Mouse (Mus musculus): Measurements from ENCODE around the gene Ccnj.

Gene Ccnj

GRCm38 (mm10) chr19:40830703-40831415 is at the start of gene Ccnj:
Ccnj (plus strand) TSS chr19:40831279.
- peak; percentile 60 for DNase-seq (ENCODE audit: low spot score)

- DNase-seq (ENCODE audit: low spot score) = no peak
Measured at GRCm38 (mm10) chr19:40788004-40788714, 42.9 kb upstream of the Ccnj start.

- DNase-seq (ENCODE audit: low spot score) = no peak
Measured at GRCm38 (mm10) chr19:40788715-40789084, 42.4 kb upstream of the Ccnj start.

- no peak for DNase-seq (ENCODE audit: low spot score)
Measured at GRCm38 (mm10) chr19:40805176-40805737, 25.8 kb upstream of the Ccnj start.

- DNase-seq (ENCODE audit: low spot score) = no peak
Measured at GRCm38 (mm10) chr19:40809858-40810257, 21.2 kb upstream of the Ccnj start.

- DNase-seq (ENCODE audit: low spot score) = no peak
Measured at GRCm38 (mm10) chr19:40811840-40812239, 19.2 kb upstream of the Ccnj start.

- no peak for DNase-seq (ENCODE audit: low spot score)
Measured at GRCm38 (mm10) chr19:40812778-40813177, 18.3 kb upstream of the Ccnj start.

- DNase-seq (ENCODE audit: low spot score) = no peak
Measured at GRCm38 (mm10) chr19:40813385-40813784, 17.7 kb upstream of the Ccnj start.

- no peak for DNase-seq (ENCODE audit: low spot score)
Measured at GRCm38 (mm10) chr19:40815645-40816183, 15.4 kb upstream of the Ccnj start.

- no peak for DNase-seq (ENCODE audit: low spot score)
Measured at GRCm38 (mm10) chr19:40817901-40818532, 13.1 kb upstream of the Ccnj start.

GRCm38 (mm10) chr19:40818764-40819163 is 12.3 kb upstream of the Ccnj start:
- no peak for DNase-seq (ENCODE audit: low spot score)

- DNase-seq (ENCODE audit: low spot score) = no peak
Measured at GRCm38 (mm10) chr19:40821306-40821825, 9.7 kb upstream of the Ccnj start.

GRCm38 (mm10) chr19:40825636-40826035 is 5.4 kb upstream of the Ccnj start:
- no peak for DNase-seq (ENCODE audit: low spot score)

- no peak for DNase-seq (ENCODE audit: low spot score)
Measured at GRCm38 (mm10) chr19:40826735-40827134, 4.3 kb upstream of the Ccnj start.

GRCm38 (mm10) chr19:40830198-40830597 is 881 bp upstream of the Ccnj start:
- DNase-seq (ENCODE audit: low spot score) = no peak

- DNase-seq (ENCODE audit: low spot score) = no peak
Measured at GRCm38 (mm10) chr19:40831416-40832201, 530 bp downstream of the Ccnj start.

- no peak for DNase-seq (ENCODE audit: low spot score)
Measured at GRCm38 (mm10) chr19:40832361-40832760, 1.3 kb downstream of the Ccnj start.

GRCm38 (mm10) chr19:40834436-40834835 is 3.4 kb downstream of the Ccnj start:
- DNase-seq (ENCODE audit: low spot score) = no peak

GRCm38 (mm10) chr19:40838205-40838604 is 7.1 kb downstream of the Ccnj start:
- no peak for DNase-seq (ENCODE audit: low spot score)

GRCm38 (mm10) chr19:40840303-40840702 is 9.2 kb downstream of the Ccnj start:
- DNase-seq (ENCODE audit: low spot score) = no peak

GRCm38 (mm10) chr19:40841083-40841482 is 10.0 kb downstream of the Ccnj start:
- no peak for DNase-seq (ENCODE audit: low spot score)
